In the genomic region with DNA sequence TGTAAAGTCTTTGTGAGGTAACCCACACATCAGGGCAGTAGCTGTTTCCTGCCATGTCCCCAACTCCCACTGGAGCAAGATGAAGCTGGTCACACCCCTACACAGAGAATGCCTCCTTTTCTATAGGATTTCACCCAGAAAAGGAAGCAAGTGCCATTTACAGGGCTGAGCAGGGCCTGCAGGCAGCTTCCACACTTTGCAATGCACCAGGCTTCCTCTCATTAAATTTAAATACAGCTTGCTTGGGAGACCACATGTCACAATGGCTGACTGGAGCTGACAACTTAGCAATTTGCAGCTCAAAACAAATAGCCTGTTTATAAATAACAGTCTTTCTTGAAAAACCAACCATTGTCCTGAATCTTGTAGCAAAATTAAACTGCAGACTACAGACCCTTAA, we compare ENCODE assay signal across 11 mouse cellular contexts. TPM values are rescaled to one million over a fixed set of nuclear protein-coding genes. Genes with fewer than 3 reads are reported as not detected.
DNase-seq lines count a peak whose midpoint lies in the region; ATAC-seq and TF ChIP-seq lines count a peak whose summit lies in the region.
"Had no signal": no experiment of that assay in that cellular context is flagged by ENCODE, and none has a peak within 500 bp of the region (broad histone marks: within the 10 kb centered on the region; RNA-seq: fewer than 3 reads in every experiment).

No protein-coding gene starts in this region.

- DNase-seq in embryo, embryonic 10.5 days (ENCODE audit: low spot score) = peak; percentile 14
- no peak for DNase-seq in embryo, embryonic 10 days (ENCODE audit: low spot score)
- DNase-seq in retina, postnatal 1 day = peak; percentile 37
- DNase-seq in retina, embryonic 14.5 days (ENCODE audit: low spot score) = no peak
- DNase-seq in liver, postnatal 0 days = no peak
- DNase-seq in cerebellum, postnatal 4 days (ENCODE audit: low spot score in 2 of 2) = no peak
- DNase-seq: cerebellum, adult 9-11 months; heart, postnatal 10 days; lung, adult 2 months had no signal

- ATAC-seq in limb, embryonic 12.5 days (ENCODE audit: insufficient number of reproducible peaks, insufficient read depth, low FRiP score, low TSS enrichment, low read depth) = no peak
- no peak for ATAC-seq in liver, postnatal 0 days
- no peak for ATAC-seq in erythroid progenitor cell, adult 5-6 weeks (replicated peaks; ENCODE audit: low FRiP score, poor library complexity, severe bottlenecking)

- no peaks in the 10 kb centered on the region for H3K27me3 ChIP-seq in limb, embryonic 12.5 days
- H3K27me3 ChIP-seq in liver, postnatal 0 days (ENCODE audit: insufficient read depth, low read length) = no peaks in the 10 kb centered on the region

- no peaks in the 10 kb centered on the region for H3K36me3 ChIP-seq in limb, embryonic 12.5 days
- H3K36me3 ChIP-seq in liver, postnatal 0 days (replicated peaks; ENCODE audit: insufficient read depth, low read length) = no peaks in the 10 kb centered on the region

- H3K9me3 ChIP-seq in limb, embryonic 12.5 days = no peaks in the 10 kb centered on the region
- H3K9me3 ChIP-seq in liver, postnatal 0 days (ENCODE audit: low read length) = no peaks in the 10 kb centered on the region

- H3K4me3 ChIP-seq in limb, embryonic 12.5 days (replicated peaks) = no peak overlapping the region
- no peak overlapping the region for H3K4me3 ChIP-seq in liver, postnatal 0 days (ENCODE audit: low read depth, low read length)

- no peak for TF ChIP-seq CTCF in liver, postnatal 0 days (IDR thresholded peaks at IDR 0.05; ENCODE audit: low read depth)

- TF ChIP-seq EP300 in liver, postnatal 0 days (IDR thresholded peaks at IDR 0.05; ENCODE audit: low read depth) = no peak

- H3K9ac ChIP-seq in limb, embryonic 12.5 days (replicated peaks) = no peak overlapping the region
- no peak overlapping the region for H3K9ac ChIP-seq in liver, postnatal 0 days (replicated peaks)

- H3K4me1 ChIP-seq in limb, embryonic 12.5 days (replicated peaks) = peaks cover 61% of the 10 kb centered on the region
- peaks cover 5% of the 10 kb centered on the region for H3K4me1 ChIP-seq in liver, postnatal 0 days (ENCODE audit: insufficient read depth)

- H3K27ac ChIP-seq in limb, embryonic 12.5 days = peak overlapping the region; percentile 71
- H3K27ac ChIP-seq in liver, postnatal 0 days (ENCODE audit: low read depth) = no peak overlapping the region

- H3K4me2 ChIP-seq in limb, embryonic 12.5 days = peak overlapping the region; percentile 35
- H3K4me2 ChIP-seq in liver, postnatal 0 days (ENCODE audit: low read depth, low read length) = no peak overlapping the region

RNA-seq across cellular contexts. Expression of gene Wwc2, which starts 5.5 kb away (rescaled TPM):
- 17.0 and 17.6 TPM in 2 replicates for polyA plus RNA-seq in limb, embryonic 12.5 days (2016; fragmentation: Nextera tagmentation; extraction: Ambion mirVana)
- polyA plus RNA-seq in liver, postnatal 0 days (2015; fragmentation: Nextera tagmentation; extraction: Ambion mirVana) = 1.8 TPM in 2 replicates
- under 0.01 and 0.84 TPM in 2 replicates for total RNA-seq in erythroid progenitor cell, adult 5-6 weeks (2015; ENCODE audit: low replicate concordance)
- total RNA-seq in erythroid progenitor cell, adult 5-6 weeks (2017; ENCODE audit: low replicate concordance) = 0.53 and 0.64 TPM in 2 replicates

Comparison
In these comparisons a context has a peak if more than half of its experiments do, and no peak if none do; other contexts are left out.
1. DNase-seq: peak in embryo, embryonic 10.5 days (single experiment) and retina, postnatal 1 day (single experiment); none in embryo, embryonic 10 days (single experiment), retina, embryonic 14.5 days (single experiment), liver, postnatal 0 days (single experiment) and cerebellum, postnatal 4 days (0 of 2).